Mouse (Mus musculus) heart, embryonic 15.5 days (tissue): Measurements from ENCODE around the gene Lrrc4. TPM values are rescaled to one million over a fixed set of nuclear protein-coding genes. Genes with fewer than 3 reads are reported as not detected.

Source experiments
- ATAC-seq: fragments of 200-750 bp; cut with Nextera tagmentation; replicated peaks from 2 replicates; pipeline ENCODE4 v1.8.0; 2017; ENCODE audit warnings: low read depth, moderate TSS enrichment; ENCODE audit not compliant: insufficient number of reproducible peaks, insufficient read depth, low FRiP score
- H3K27ac ChIP-seq: fragments of 300-500 bp; sonication (generic); 2 replicates; pipeline ENCODE4 v1.5.1; 2015; ENCODE audit warnings: mild to moderate bottlenecking, inconsistent platforms
- H3K27me3 ChIP-seq: fragments of 300-500 bp; sonication (generic); 2 replicates; pipeline ENCODE4 v1.6.1; 2015; ENCODE audit warnings: inconsistent platforms
- H3K36me3 ChIP-seq: fragments of 300-500 bp; sonication (generic); 2 replicates; pipeline ENCODE4 v1.6.1; 2015; ENCODE audit warnings: mild to moderate bottlenecking, inconsistent platforms
- H3K4me1 ChIP-seq: fragments of 300-500 bp; sonication (generic); replicated peaks from 2 replicates; pipeline ENCODE4 v1.6.1; 2015; ENCODE audit warnings: inconsistent platforms
- H3K4me2 ChIP-seq: fragments of 300-500 bp; sonication (generic); 2 replicates; pipeline ENCODE4 v1.6.1; 2015; ENCODE audit warnings: inconsistent platforms, mild to moderate bottlenecking, moderate library complexity
- H3K4me3 ChIP-seq: fragments of 300-500 bp; sonication (generic); 2 replicates; pipeline ENCODE4 v1.5.1; 2015; ENCODE audit warnings: mild to moderate bottlenecking, inconsistent platforms
- H3K9ac ChIP-seq: fragments of 300-500 bp; sonication (generic); 2 replicates; pipeline ENCODE4 v1.6.1; 2015; ENCODE audit warnings: mild to moderate bottlenecking, inconsistent platforms
- H3K9me3 ChIP-seq: fragments of 300-500 bp; sonication (generic); replicated peaks from 2 replicates; pipeline ENCODE4 v1.6.1; 2016; ENCODE audit warnings: inconsistent platforms
- WGBS: fragments of 180-500 bp; shearing (Covaris S2); methylation state at CpG from one replicate; pipeline ENCODE4 v1.1.7; 2015; ENCODE audit warnings: mixed read lengths; 5-methylcytosine and 5-hydroxymethylcytosine counted together
- polyA plus RNA-seq: library from polyadenylated mRNA; unstranded; fragments of >200 nt; fragmentation: Nextera tagmentation; extraction: Ambion mirVana; gene quantifications from 2 replicates; pipeline ENCODE4 v1.2.1, GENCODE M21; 2015

Lrrc4 gene
- polyA plus RNA-seq, 1 experiment from 2014 or later: 0.30 TPM

- Histone ChIP-seq H3K4me3 (no peak overlapping the region), H3K27me3 (no peaks in the 10 kb centered on the region), H3K27ac (no peak overlapping the region), H3K9ac (no peak overlapping the region), H3K9me3 (no peaks in the 10 kb centered on the region), H3K36me3 (no peaks in the 10 kb centered on the region), H3K4me2 (no peak overlapping the region), H3K4me1 (peaks cover 6% of the 10 kb centered on the region; the same call in 1 of the 2 replicates)
- WGBS: 86% methylated on average over 5 of the region's 5 CpGs
- ATAC-seq: no peak
Observed at GRCm38 (mm10) chr6:28823802-28824201, 7.7 kb downstream of the Lrrc4 start.

GRCm38 (mm10) chr6:28823375-28823774 is 8.2 kb downstream of the Lrrc4 start:
- Histone ChIP-seq H3K9me3 (no peaks in the 10 kb centered on the region), H3K4me2 (no peak overlapping the region), H3K4me3 (no peak overlapping the region), H3K27me3 (no peaks in the 10 kb centered on the region), H3K36me3 (no peaks in the 10 kb centered on the region), H3K4me1 (peaks cover 6% of the 10 kb centered on the region; the same call in 1 of the 2 replicates), H3K27ac (no peak overlapping the region), H3K9ac (no peak overlapping the region)
- ATAC-seq: no peak
- 72% methylated on average over 3 of the region's 3 CpGs for WGBS

- ATAC-seq: no peak
- Histone ChIP-seq H3K9ac (no peak overlapping the region), H3K36me3 (no peaks in the 10 kb centered on the region), H3K4me2 (no peak overlapping the region), H3K27ac (no peak overlapping the region), H3K4me3 (no peak overlapping the region), H3K9me3 (no peaks in the 10 kb centered on the region), H3K27me3 (no peaks in the 10 kb centered on the region), H3K4me1 (peaks cover 7% of the 10 kb centered on the region)
- WGBS: 61% methylated on average over 3 of the region's 3 CpGs
Observed at GRCm38 (mm10) chr6:28822296-28822695, 9.3 kb downstream of the Lrrc4 start.

DNA sequence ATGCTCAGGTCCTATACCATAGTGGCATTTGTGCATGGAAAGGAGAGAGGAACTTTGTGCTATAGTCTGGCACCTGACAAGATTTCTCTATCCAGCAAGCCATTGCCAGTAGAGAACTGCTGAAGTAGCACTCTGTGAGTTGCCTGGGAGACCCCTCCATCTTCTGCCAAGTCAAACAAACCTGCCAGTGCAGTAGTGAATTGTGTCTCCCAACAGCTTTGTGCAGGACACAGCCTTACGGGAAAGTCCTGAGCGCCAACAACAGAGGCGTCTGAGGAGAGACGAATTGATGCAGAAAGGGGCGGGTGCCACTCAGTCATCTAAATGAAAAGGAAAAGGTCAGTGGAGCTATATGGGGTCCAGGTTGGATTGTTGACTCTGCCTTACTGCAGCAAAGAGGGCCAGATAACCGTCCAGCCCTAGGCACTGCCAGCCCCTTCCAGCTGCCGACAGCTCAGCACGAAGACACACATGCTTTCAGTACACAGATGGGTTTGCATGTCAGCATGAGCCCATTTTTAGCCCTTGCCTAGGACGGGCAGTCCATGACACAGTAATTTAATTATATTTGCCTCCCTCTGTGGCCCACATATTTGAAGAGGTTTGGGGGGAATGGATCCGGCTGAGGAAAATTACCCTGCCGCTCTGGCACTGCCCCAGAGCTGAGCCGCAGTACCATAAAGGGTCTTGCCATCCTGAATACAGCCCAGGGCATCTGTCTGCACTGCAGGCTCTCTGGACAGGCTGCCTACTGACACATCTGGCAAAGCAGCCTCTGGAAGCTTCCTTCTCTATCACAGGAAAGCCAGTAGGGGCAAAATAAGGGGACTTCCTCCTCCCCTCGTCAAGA is 11.8 kb downstream of the Lrrc4 start:
- peaks cover 12% of the 10 kb centered on the region for H3K4me1 ChIP-seq
- H3K4me2 ChIP-seq: no peak overlapping the region
- H3K27me3 ChIP-seq: no peaks in the 10 kb centered on the region
- H3K9ac ChIP-seq: no peak overlapping the region
- no peaks in the 10 kb centered on the region for H3K36me3 ChIP-seq
- no peak overlapping the region for H3K4me3 ChIP-seq
- H3K9me3 ChIP-seq: no peaks in the 10 kb centered on the region
- H3K27ac ChIP-seq: no peak overlapping the region
- no peak for ATAC-seq
- 67% methylated on average over 13 of the region's 13 CpGs for WGBS

DNA sequence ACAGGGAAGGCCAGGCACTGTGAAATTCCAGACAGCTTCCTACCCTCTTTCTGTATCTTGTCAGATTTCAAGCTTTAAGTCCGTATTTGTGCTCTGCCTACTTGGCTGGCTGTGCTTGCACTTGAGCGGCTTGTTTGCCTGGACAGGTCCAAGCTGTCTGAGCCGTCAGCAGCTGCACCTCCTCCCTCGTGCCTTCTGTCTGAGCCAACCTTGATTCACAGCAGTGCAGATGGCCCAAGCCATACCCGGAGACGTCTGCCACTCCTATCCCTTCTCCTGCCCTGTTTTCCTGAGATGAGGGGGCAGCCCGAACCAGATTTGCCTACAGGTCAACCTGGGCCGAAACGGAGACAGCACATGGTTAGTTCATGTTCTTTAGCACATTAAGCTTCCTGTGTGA is 14.5 kb downstream of the Lrrc4 start:
- ATAC-seq: 0 out of 2 replicates have a peak, but pooled peaks have one; percentile 47
- 41% methylated on average over 9 of the region's 9 CpGs for WGBS
- Histone ChIP-seq H3K4me1 (peaks cover 24% of the 10 kb centered on the region), H3K9ac (no peak overlapping the region), H3K27me3 (no peaks in the 10 kb centered on the region), H3K27ac (no peak overlapping the region), H3K4me3 (no peak overlapping the region), H3K4me2 (no peak overlapping the region), H3K9me3 (no peaks in the 10 kb centered on the region), H3K36me3 (no peaks in the 10 kb centered on the region)

DNA sequence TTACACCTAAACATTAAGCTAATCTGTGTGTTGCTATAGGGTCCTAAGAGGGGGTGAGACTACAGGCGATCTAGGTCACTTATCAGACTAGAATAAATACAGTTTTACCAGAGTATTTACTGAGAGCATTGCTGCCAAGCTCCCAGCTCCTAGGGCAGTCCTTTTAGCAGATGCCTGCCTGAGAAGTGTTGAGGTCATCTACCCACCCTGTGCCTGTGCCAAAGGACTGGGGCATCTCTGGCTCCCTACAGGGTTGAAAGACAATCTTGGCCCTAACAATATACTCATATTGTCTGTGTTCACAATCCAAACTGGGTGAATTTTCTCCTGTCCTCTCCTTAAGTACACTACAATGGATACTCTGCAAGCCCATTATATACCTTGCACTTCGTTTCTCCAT is 16.7 kb downstream of the Lrrc4 start:
- 77% methylated on average over 2 of the region's 2 CpGs for WGBS
- H3K4me3 ChIP-seq: no peak overlapping the region

GRCm38 (mm10) chr6:28813057-28813456 is 18.5 kb downstream of the Lrrc4 start:
- H3K4me3 ChIP-seq: no peak overlapping the region
- H3K36me3 ChIP-seq: no peaks in the 10 kb centered on the region
- no peaks in the 10 kb centered on the region for H3K27me3 ChIP-seq
- H3K9ac ChIP-seq: no peak overlapping the region
- WGBS: 85% methylated on average over 9 of the region's 9 CpGs
- H3K4me2 ChIP-seq: no peak overlapping the region
- H3K27ac ChIP-seq: no peak overlapping the region
- H3K9me3 ChIP-seq: no peaks in the 10 kb centered on the region
- peaks cover 35% of the 10 kb centered on the region for H3K4me1 ChIP-seq
- ATAC-seq: no peak

More for the DNA sequence above, 16.7 kb downstream of the Lrrc4 start:
- Histone ChIP-seq H3K36me3 (no peaks in the 10 kb centered on the region), H3K9me3 (no peaks in the 10 kb centered on the region), H3K27ac (no peak overlapping the region), H3K4me2 (no peak overlapping the region), H3K9ac (no peak overlapping the region), H3K4me1 (peaks cover 39% of the 10 kb centered on the region), H3K27me3 (no peaks in the 10 kb centered on the region)
- no peak for ATAC-seq

DNA sequence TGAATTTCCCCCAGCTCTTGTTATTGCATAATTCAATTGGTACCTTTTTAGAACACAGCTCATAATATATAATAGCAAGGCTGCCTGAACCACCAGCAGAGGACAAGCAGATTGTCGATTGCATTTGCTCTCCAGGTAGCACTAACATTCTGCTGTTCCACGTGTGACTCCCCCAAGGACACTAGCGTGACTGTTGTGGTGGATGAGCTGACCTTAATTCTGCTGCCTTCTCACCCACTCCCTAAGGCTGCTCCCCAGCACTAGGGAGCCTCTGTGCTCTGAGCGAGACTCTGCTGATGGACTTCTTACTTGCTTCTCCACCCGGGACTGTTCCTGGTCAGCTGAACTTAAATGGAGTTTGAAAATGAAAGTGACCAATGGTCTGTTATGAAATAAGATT is 26.8 kb downstream of the Lrrc4 start:
- no peak overlapping the region for H3K4me2 ChIP-seq
- ATAC-seq: no peak
- WGBS: 84% methylated on average over 5 of the region's 5 CpGs

DNA sequence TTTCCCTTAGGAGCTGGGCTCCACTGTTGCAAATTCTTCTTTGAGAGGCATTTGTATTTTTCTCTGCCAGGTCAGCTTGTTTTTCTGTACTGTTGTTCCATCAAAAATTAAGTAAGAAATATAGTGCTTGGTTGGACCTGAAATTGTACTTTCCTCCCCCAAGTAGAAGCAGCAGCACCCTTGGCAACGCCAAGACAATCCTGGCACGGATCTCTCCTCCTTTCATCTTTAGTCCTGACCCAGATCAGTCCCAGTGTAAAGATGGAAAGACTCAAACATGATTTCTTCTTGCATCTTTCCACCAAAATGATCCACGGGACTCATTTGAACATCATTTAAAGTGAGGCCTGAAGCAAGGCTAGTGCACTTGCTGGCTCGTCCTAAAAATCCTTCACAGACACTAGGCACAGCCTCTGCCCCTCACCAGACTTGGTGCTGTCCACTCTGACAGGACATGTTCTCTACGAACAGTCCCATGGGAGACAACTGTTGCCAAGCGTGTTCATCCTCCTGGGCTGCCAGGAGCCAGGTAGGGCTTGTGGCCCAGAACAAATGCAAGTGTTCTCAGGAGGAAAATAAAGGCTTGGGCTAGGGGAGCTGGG is 27.8 kb downstream of the Lrrc4 start:
- Histone ChIP-seq H3K27ac (no peak overlapping the region), H3K9me3 (no peaks in the 10 kb centered on the region), H3K36me3 (no peaks in the 10 kb centered on the region), H3K4me2 (no peak overlapping the region), H3K4me1 (no peaks in the 10 kb centered on the region), H3K9ac (no peak overlapping the region), H3K27me3 (no peaks in the 10 kb centered on the region), H3K4me3 (no peak overlapping the region)
- ATAC-seq: no peak
- WGBS: 88% methylated on average over 6 of the region's 6 CpGs

More for the DNA sequence above, 26.8 kb downstream of the Lrrc4 start:
- H3K9ac ChIP-seq: no peak overlapping the region
- H3K4me1 ChIP-seq: no peaks in the 10 kb centered on the region
- no peak overlapping the region for H3K4me3 ChIP-seq
- H3K9me3 ChIP-seq: no peaks in the 10 kb centered on the region
- H3K27me3 ChIP-seq: no peaks in the 10 kb centered on the region
- no peak overlapping the region for H3K27ac ChIP-seq
- no peaks in the 10 kb centered on the region for H3K36me3 ChIP-seq

- no peaks in the 10 kb centered on the region for H3K27me3 ChIP-seq
Observed at GRCm38 (mm10) chr6:28800976-28801375, 30.6 kb downstream of the Lrrc4 start.

DNA sequence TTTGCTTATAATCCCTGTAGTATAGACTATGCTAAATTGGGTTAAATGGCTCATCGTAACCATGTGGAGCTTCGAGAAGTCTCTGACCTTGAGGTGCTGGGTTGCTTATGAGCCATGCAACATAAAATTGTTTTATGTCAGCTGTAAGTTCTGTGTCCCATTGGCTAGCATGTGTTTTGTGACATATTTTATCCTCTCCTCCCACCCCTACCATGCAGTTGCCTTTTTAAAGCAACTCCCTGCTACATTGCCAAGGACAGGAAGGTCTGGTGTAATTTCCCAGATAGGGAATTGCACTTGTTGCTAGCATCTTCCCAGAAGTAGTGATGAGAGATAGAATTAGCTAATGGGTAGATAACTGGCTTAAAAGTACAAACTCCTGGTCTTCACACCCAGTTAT is 31.7 kb downstream of the Lrrc4 start:
- Histone ChIP-seq H3K36me3 (no peaks in the 10 kb centered on the region; the same call in 1 of the 2 replicates), H3K4me1 (peaks cover 7% of the 10 kb centered on the region), H3K9me3 (no peaks in the 10 kb centered on the region), H3K27me3 (no peaks in the 10 kb centered on the region), H3K4me3 (no peak overlapping the region), H3K9ac (no peak overlapping the region), H3K4me2 (no peak overlapping the region), H3K27ac (no peak overlapping the region)
- 90% methylated on average over 2 of the region's 2 CpGs for WGBS
- ATAC-seq: no peak

More at GRCm38 (mm10) chr6:28800976-28801375, 30.6 kb downstream of the Lrrc4 start:
- 85% methylated on average over 3 of the region's 3 CpGs for WGBS
- no peak for ATAC-seq
- no peak overlapping the region for H3K4me3 ChIP-seq
- H3K4me1 ChIP-seq: no peaks in the 10 kb centered on the region
- H3K27ac ChIP-seq: no peak overlapping the region
- no peaks in the 10 kb centered on the region; the same call in 1 of the 2 replicates for H3K36me3 ChIP-seq
- no peaks in the 10 kb centered on the region for H3K9me3 ChIP-seq
- H3K9ac ChIP-seq: no peak overlapping the region
- H3K4me2 ChIP-seq: no peak overlapping the region
